Mouse (Mus musculus): Measurements from ENCODE around the gene Itgae. TPM values are rescaled to one million over a fixed set of nuclear protein-coding genes. Genes with fewer than 3 reads are reported as not detected.

The Itgae gene
- polyA plus RNA-seq, 1 experiment from 2014 or later: 0.37 TPM

GRCm38 (mm10) chr11:73176186-73176585 is 85.8 kb downstream of the Itgae start:
- peak overlapping the region; percentile 80 for H3K27ac ChIP-seq (ENCODE audit: low read length)
- H3K4me2 ChIP-seq (ENCODE audit: low read depth, low read length): peak overlapping the region; percentile 64
- H3K9me3 ChIP-seq (ENCODE audit: control insufficient read depth, low read length): no peaks in the 10 kb centered on the region
- no peaks in the 10 kb centered on the region for H3K27me3 ChIP-seq (replicated peaks; ENCODE audit: control insufficient read depth, insufficient read depth, low read length)
- H3K36me3 ChIP-seq (ENCODE audit: control insufficient read depth, insufficient read depth, low read length): 0 out of 2 replicates have a peak, but pooled peaks cover 3% of the 10 kb centered on the region
- under 1% methylated on average over 15 of the region's 15 CpGs for WGBS
- peak overlapping the region; percentile 94 for H3K4me3 ChIP-seq (ENCODE audit: low read length)
- ATAC-seq: no peak
- peaks cover 29% of the 10 kb centered on the region for H3K4me1 ChIP-seq (ENCODE audit: control insufficient read depth, insufficient read depth, low read length)
- peak overlapping the region; percentile 93 for H3K9ac ChIP-seq (ENCODE audit: low read depth, low read length)

DNA sequence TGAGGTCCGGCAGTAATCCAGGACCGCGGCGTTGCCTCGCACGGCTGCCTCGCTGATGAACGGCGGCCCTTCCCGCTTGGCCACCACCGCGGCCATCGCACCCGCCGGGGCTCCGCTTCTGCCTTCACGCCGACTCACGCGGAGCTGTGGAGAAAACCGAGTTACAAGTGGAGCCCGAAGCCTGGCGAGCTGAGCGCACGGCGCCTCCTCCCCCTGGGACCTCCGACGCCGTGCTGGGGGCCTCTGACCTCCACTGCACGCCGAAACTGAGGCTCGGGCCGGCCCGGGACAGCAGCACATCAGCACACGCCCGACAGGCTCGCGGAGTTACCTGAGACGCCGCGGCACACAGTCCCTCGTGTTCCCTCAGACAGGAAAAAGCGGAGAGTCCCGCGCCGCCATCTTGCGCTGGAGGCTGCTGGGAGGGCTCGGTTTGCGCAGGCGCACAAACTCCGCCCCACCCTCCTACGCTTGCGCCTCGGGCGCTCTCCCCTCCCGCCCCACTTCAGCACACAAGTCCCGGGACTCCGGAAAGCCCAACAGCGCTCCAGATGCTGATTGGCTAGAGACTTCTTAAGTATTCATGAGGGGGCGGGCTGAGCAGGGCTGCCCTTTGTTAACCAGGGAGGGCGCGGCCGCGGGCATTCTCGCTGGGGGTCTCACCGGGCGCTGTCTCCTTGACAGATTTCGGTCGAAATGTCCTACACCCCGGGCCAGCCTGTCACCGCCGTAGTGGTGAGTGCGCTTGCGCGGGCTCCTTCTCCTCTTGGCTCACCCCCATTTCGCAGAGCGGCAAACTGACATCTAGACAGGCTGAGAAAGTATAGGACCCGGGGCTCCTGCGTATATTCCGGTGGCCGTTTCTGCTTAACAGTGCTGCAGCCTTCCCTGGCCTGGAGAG is 86.5 kb downstream of the Itgae start, which contains the start of the genes Emc6 and Tax1bp3:
Gene Emc6 (minus strand): TSS at position 430 of the 901 bp plus-strand sequence.
Gene Tax1bp3 (plus strand): TSS at position 476 of the 901 bp plus-strand sequence.
- peaks cover 29% of the 10 kb centered on the region for H3K4me1 ChIP-seq (ENCODE audit: control insufficient read depth, insufficient read depth, low read length)
- peak within 1 kb of the TSS; percentile 80 for H3K4me2 ChIP-seq (ENCODE audit: low read depth, low read length)
- H3K27me3 ChIP-seq (replicated peaks; ENCODE audit: control insufficient read depth, insufficient read depth, low read length): no peaks in the 10 kb centered on the region
- peak within 1 kb of the TSS; percentile 93 for H3K9ac ChIP-seq (ENCODE audit: low read depth, low read length)
- 0 out of 2 replicates have a peak, but pooled peaks cover 3% of the 10 kb centered on the region for H3K36me3 ChIP-seq (ENCODE audit: control insufficient read depth, insufficient read depth, low read length)
- peak; percentile 96 for ATAC-seq
- no peaks in the 10 kb centered on the region for H3K9me3 ChIP-seq (ENCODE audit: control insufficient read depth, low read length)
- under 1% methylated on average over 77 of the region's 81 CpGs for WGBS
- H3K4me3 ChIP-seq (ENCODE audit: low read length): peak within 1 kb of the TSS; percentile 94
- peak within 1 kb of the TSS; percentile 99 for H3K27ac ChIP-seq (ENCODE audit: low read length)

DNA sequence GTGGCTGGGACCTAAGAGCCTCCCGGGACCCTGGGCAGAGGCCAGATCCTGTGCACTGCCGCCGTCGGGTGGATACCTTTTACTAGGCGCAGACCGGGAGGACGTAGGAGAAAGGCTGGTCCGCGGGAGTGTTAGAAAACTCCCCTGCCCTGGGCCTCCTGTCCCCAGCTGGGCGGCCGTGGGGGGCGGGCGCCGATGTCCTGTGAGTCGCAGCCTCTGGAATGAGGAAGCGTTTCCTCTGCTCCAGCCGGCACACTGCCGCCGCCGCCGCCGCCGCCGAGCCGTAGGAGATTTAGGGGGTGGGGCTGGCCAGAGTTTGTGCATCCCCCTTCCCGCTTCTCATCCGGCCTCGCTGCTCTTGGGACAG is 87.1 kb downstream of the Itgae start:
- 0% methylated on average over 28 of the region's 28 CpGs for WGBS
- ATAC-seq: peak; percentile 88
- Histone ChIP-seq H3K36me3 (ENCODE audit: control insufficient read depth, insufficient read depth, low read length) (0 out of 2 replicates have a peak, but pooled peaks cover 3% of the 10 kb centered on the region), H3K9ac (ENCODE audit: low read depth, low read length) (peak overlapping the region; percentile 93), H3K4me3 (ENCODE audit: low read length) (peak overlapping the region; percentile 94), H3K4me1 (ENCODE audit: control insufficient read depth, insufficient read depth, low read length) (peaks cover 25% of the 10 kb centered on the region), H3K27ac (ENCODE audit: low read length) (peak overlapping the region; percentile 99), H3K9me3 (ENCODE audit: control insufficient read depth, low read length) (no peaks in the 10 kb centered on the region), H3K4me2 (ENCODE audit: low read depth, low read length) (peak overlapping the region; percentile 80), H3K27me3 (replicated peaks; ENCODE audit: control insufficient read depth, insufficient read depth, low read length) (no peaks in the 10 kb centered on the region)

DNA sequence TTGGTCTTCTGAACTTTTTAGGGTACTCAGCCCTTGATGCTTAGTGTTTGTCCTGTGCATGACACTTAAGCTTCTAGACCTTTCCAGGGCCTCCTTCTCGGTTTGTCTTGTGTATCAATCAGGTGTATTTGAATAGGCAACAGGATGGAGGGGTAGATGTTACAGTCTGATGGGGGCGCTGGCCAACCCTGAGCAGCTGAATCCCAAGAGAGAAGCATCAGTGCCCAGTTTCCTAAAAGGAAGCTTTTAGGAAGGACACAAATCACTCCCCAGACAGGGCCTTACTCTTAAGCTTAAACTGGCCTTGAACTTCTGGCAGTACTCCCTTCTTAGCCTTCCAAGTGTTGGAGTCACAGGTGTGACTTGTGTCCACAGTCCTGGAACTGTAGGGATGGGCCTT is 87.5 kb downstream of the Itgae start:
- H3K27ac ChIP-seq (ENCODE audit: low read length): peak overlapping the region; percentile 99
- peak overlapping the region; percentile 80 for H3K4me2 ChIP-seq (ENCODE audit: low read depth, low read length)
- H3K4me1 ChIP-seq (ENCODE audit: control insufficient read depth, insufficient read depth, low read length): peaks cover 24% of the 10 kb centered on the region
- WGBS: 4% methylated on average over 2 of the region's 2 CpGs
- peak overlapping the region; percentile 93 for H3K9ac ChIP-seq (ENCODE audit: low read depth, low read length)
- ATAC-seq: peak; percentile 12; the same call in 1 of the 2 replicates
- H3K36me3 ChIP-seq (ENCODE audit: control insufficient read depth, insufficient read depth, low read length): 0 out of 2 replicates have a peak, but pooled peaks cover 3% of the 10 kb centered on the region
- peak overlapping the region; percentile 94 for H3K4me3 ChIP-seq (ENCODE audit: low read length)
- H3K27me3 ChIP-seq (replicated peaks; ENCODE audit: control insufficient read depth, insufficient read depth, low read length): no peaks in the 10 kb centered on the region
- no peaks in the 10 kb centered on the region for H3K9me3 ChIP-seq (ENCODE audit: control insufficient read depth, low read length)

DNA sequence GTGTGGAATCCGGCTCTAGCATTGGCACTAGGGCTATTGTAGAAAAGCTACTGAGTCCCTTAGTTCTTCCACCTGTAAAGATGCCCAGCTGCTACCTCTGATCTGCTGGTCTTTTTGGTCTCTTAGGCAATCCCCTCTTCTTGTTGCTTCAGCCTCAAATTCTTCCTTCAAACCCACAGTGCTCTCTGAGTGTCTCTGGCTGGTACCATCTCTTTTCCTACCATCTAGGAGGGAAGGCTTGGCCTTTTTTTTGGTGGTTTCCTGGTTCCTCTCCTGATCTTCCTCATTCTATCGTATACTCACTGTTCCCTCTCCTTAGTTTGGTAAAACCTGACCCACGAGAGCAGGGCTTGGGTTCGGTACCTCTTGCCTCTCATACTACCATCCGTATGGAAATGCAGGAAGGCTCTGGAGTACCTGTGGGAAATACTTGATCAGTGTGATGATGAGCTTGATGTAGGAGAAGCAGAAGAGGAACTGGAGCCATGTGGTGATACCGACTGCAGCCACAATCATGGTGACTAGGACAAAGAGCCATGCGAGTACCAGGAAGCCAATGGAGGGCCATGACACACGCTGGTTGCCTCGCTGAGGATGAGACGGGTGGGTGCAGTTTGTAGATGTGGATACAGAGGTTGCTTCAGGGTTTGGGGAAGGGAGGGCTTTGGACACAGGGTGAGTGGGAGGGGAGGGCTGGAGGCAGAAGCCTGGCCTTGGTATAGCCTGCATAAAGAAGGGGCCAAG is 95.7 kb downstream of the Itgae start:
- H3K4me1 ChIP-seq (ENCODE audit: control insufficient read depth, insufficient read depth, low read length): no peaks in the 10 kb centered on the region
- no peaks in the 10 kb centered on the region for H3K27me3 ChIP-seq (replicated peaks; ENCODE audit: control insufficient read depth, insufficient read depth, low read length)
- no peak overlapping the region for H3K4me3 ChIP-seq (ENCODE audit: low read length)
- H3K9me3 ChIP-seq (ENCODE audit: control insufficient read depth, low read length): no peaks in the 10 kb centered on the region
- 91% methylated on average over 10 of the region's 10 CpGs for WGBS
- no peak overlapping the region for H3K4me2 ChIP-seq (ENCODE audit: low read depth, low read length)
- no peak overlapping the region for H3K27ac ChIP-seq (ENCODE audit: low read length)
- ATAC-seq: no peak
- no peak overlapping the region for H3K9ac ChIP-seq (ENCODE audit: low read depth, low read length)
- no peaks in the 10 kb centered on the region; the same call in 1 of the 2 replicates for H3K36me3 ChIP-seq (ENCODE audit: control insufficient read depth, insufficient read depth, low read length)

DNA sequence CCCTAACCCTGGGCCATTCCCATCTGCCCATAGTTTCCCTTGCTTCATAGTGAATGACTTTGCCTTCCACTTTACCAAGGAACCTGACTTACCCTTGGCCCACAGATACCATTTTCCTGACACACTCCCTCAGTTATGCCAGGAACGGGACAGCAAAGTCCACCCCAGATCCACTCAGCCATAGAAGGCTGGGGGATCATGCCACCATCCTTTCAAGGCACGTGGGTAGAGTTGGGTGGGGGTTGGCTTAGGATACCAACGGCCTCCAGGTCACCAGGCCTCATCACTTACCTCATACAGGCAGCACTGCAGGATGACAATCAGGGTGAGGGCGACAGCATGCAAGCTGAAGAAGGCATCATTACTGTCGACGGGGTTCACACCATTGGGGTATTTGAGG is 96.8 kb downstream of the Itgae start:
- Histone ChIP-seq H3K4me3 (ENCODE audit: low read length) (no peak overlapping the region), H3K4me1 (ENCODE audit: control insufficient read depth, insufficient read depth, low read length) (no peaks in the 10 kb centered on the region), H3K4me2 (ENCODE audit: low read depth, low read length) (no peak overlapping the region), H3K27me3 (replicated peaks; ENCODE audit: control insufficient read depth, insufficient read depth, low read length) (no peaks in the 10 kb centered on the region), H3K27ac (ENCODE audit: low read length) (no peak overlapping the region), H3K9me3 (ENCODE audit: control insufficient read depth, low read length) (no peaks in the 10 kb centered on the region), H3K36me3 (ENCODE audit: control insufficient read depth, insufficient read depth, low read length) (no peaks in the 10 kb centered on the region; the same call in 1 of the 2 replicates), H3K9ac (ENCODE audit: low read depth, low read length) (no peak overlapping the region)
- WGBS: 87% methylated on average over 6 of the region's 6 CpGs
- ATAC-seq: no peak

GRCm38 (mm10) chr11:73193047-73193446 is 102.7 kb downstream of the Itgae start:
- H3K4me2 ChIP-seq (ENCODE audit: low read depth, low read length): no peak overlapping the region
- no peak overlapping the region for H3K27ac ChIP-seq (ENCODE audit: low read length)
- ATAC-seq: no peak
- H3K4me3 ChIP-seq (ENCODE audit: low read length): no peak overlapping the region
- no peaks in the 10 kb centered on the region for H3K27me3 ChIP-seq (replicated peaks; ENCODE audit: control insufficient read depth, insufficient read depth, low read length)
- no peaks in the 10 kb centered on the region for H3K9me3 ChIP-seq (ENCODE audit: control insufficient read depth, low read length)
- 73% methylated on average over 6 of the region's 6 CpGs for WGBS
- H3K9ac ChIP-seq (ENCODE audit: low read depth, low read length): no peak overlapping the region
- peaks cover 3% of the 10 kb centered on the region; the same call in 1 of the 2 replicates for H3K4me1 ChIP-seq (ENCODE audit: control insufficient read depth, insufficient read depth, low read length)
- H3K36me3 ChIP-seq (ENCODE audit: control insufficient read depth, insufficient read depth, low read length): no peaks in the 10 kb centered on the region

- H3K4me1 ChIP-seq (ENCODE audit: control insufficient read depth, insufficient read depth, low read length): peaks cover 7% of the 10 kb centered on the region
- 81% methylated on average over 2 of the region's 2 CpGs for whole genome bisulfite sequencing
- no peak overlapping the region for H3K4me3 ChIP-seq (ENCODE audit: low read length)
- H3K36me3 ChIP-seq (ENCODE audit: control insufficient read depth, insufficient read depth, low read length): no peaks in the 10 kb centered on the region
- H3K27ac ChIP-seq (ENCODE audit: low read length): no peak overlapping the region
- no peaks in the 10 kb centered on the region for H3K27me3 ChIP-seq (replicated peaks; ENCODE audit: control insufficient read depth, insufficient read depth, low read length)
- ATAC-seq: no peak
- H3K4me2 ChIP-seq (ENCODE audit: low read depth, low read length): no peak overlapping the region
- H3K9ac ChIP-seq (ENCODE audit: low read depth, low read length): no peak overlapping the region
- H3K9me3 ChIP-seq (ENCODE audit: control insufficient read depth, low read length): no peaks in the 10 kb centered on the region
Measured at GRCm38 (mm10) chr11:73194444-73194843, 104.1 kb downstream of the Itgae start.
